Comparison of ENCODE assay signal across 14 mouse cellular contexts in genomic region chr1:31033851-31034534, GRCm38 (mm10). TPM values are rescaled to one million over a fixed set of nuclear protein-coding genes. Genes with fewer than 3 reads are reported as not detected.
DNase-seq lines count a peak whose midpoint lies in the region; ATAC-seq and TF ChIP-seq lines count a peak whose summit lies in the region.
"Had no signal": no experiment of that assay in that cellular context is flagged by ENCODE, and none has a peak within 500 bp of the region (broad histone marks: within the 10 kb centered on the region; RNA-seq: fewer than 3 reads in every experiment).

No protein-coding gene starts in this region.

- TF ChIP-seq CTCF in hindbrain, postnatal 0 days (IDR thresholded peaks at IDR 0.05; ENCODE audit: low read depth): no peak
- TF ChIP-seq CTCF in intestine, postnatal 0 days (IDR thresholded peaks at IDR 0.05; ENCODE audit: low read depth): no peak
- no peak for TF ChIP-seq CTCF in liver, embryonic 14.5 days (IDR thresholded peaks at IDR 0.05; ENCODE audit: low read depth)

- 65% methylated on average over 2 of the region's 2 CpGs for WGBS in hindbrain, postnatal 0 days
- 72% methylated on average over 2 of the region's 2 CpGs for WGBS in hindbrain, embryonic 13.5 days
- WGBS in intestine, postnatal 0 days: 24% methylated on average over 2 of the region's 2 CpGs
- 31% methylated on average over 2 of the region's 2 CpGs for WGBS in liver, embryonic 14.5 days (ENCODE audit: insufficient replicate concordance)
- WGBS in stomach, embryonic 16.5 days: 25% methylated on average over 2 of the region's 2 CpGs
- WGBS in hindbrain, embryonic 11.5 days: 74% methylated on average over 2 of the region's 2 CpGs

- no peak for ATAC-seq in hindbrain, postnatal 0 days
- no peak for ATAC-seq in hindbrain, embryonic 13.5 days (ENCODE audit: low FRiP score)
- ATAC-seq in intestine, postnatal 0 days: peak; percentile 94
- peak; percentile 58; the same call in 1 of the 2 replicates for ATAC-seq in liver, embryonic 14.5 days (ENCODE audit: insufficient read depth)
- ATAC-seq in stomach, embryonic 16.5 days (ENCODE audit: insufficient read depth, low FRiP score): peak; percentile 74
- ATAC-seq in hindbrain, embryonic 11.5 days (ENCODE audit: low FRiP score): no peak
- ATAC-seq: hindbrain, embryonic 16.5 days had no signal

- H3K9ac ChIP-seq in hindbrain, postnatal 0 days (replicated peaks; ENCODE audit: low read length): no peak overlapping the region
- no peak overlapping the region for H3K9ac ChIP-seq in hindbrain, embryonic 13.5 days
- no peak overlapping the region for H3K9ac ChIP-seq in intestine, postnatal 0 days (ENCODE audit: low read depth, low read length)
- H3K9ac ChIP-seq in liver, embryonic 14.5 days (replicated peaks): no peak overlapping the region
- no peak overlapping the region for H3K9ac ChIP-seq in stomach, embryonic 16.5 days (ENCODE audit: low read length)
- no peak overlapping the region for H3K9ac ChIP-seq in hindbrain, embryonic 11.5 days (ENCODE audit: low read depth, low read length)

- no peaks in the 10 kb centered on the region for H3K4me1 ChIP-seq in hindbrain, postnatal 0 days (ENCODE audit: insufficient read depth, low read length)
- H3K4me1 ChIP-seq in hindbrain, embryonic 13.5 days (replicated peaks): no peaks in the 10 kb centered on the region
- 0 out of 2 replicates have a peak, but pooled peaks cover 3% of the 10 kb centered on the region for H3K4me1 ChIP-seq in intestine, postnatal 0 days (replicated peaks; ENCODE audit: control insufficient read depth, insufficient read depth, low read length)
- H3K4me1 ChIP-seq in liver, embryonic 14.5 days (replicated peaks; ENCODE audit: control insufficient read depth in 2 of 2, insufficient read depth in 2 of 2, low read length in 1 of 2): no peaks in the 10 kb centered on the region
- no peaks in the 10 kb centered on the region for H3K4me1 ChIP-seq in stomach, embryonic 16.5 days (ENCODE audit: control insufficient read depth, insufficient read depth, low read length)
- H3K4me1 ChIP-seq in hindbrain, embryonic 11.5 days (replicated peaks; ENCODE audit: control insufficient read depth, insufficient read depth, low read length): no peaks in the 10 kb centered on the region

- DNase-seq in hindbrain, postnatal 0 days (ENCODE audit: low spot score): peak; percentile 32
- no peak for DNase-seq in liver, embryonic 14.5 days (ENCODE audit: low read depth in 3 of 3, low spot score in 3 of 3)
- DNase-seq in hindbrain, embryonic 11.5 days (ENCODE audit: low spot score): no peak
- no peak for DNase-seq in urinary bladder, postnatal 10 days (ENCODE audit: low spot score)
- DNase-seq in testis, postnatal 14 days (ENCODE audit: low spot score): no peak
- DNase-seq: gastrocnemius, postnatal 14 days; spleen, adult 18-20 months had no signal

- H3K27me3 ChIP-seq in hindbrain, postnatal 0 days (ENCODE audit: insufficient read depth, low read length): no peaks in the 10 kb centered on the region
- H3K27me3 ChIP-seq in hindbrain, embryonic 13.5 days: no peaks in the 10 kb centered on the region
- no peaks in the 10 kb centered on the region for H3K27me3 ChIP-seq in intestine, postnatal 0 days (replicated peaks; ENCODE audit: control insufficient read depth, insufficient read depth, low read length)
- no peaks in the 10 kb centered on the region for H3K27me3 ChIP-seq in liver, embryonic 14.5 days (ENCODE audit: control insufficient read depth, insufficient read depth, low read length)
- no peaks in the 10 kb centered on the region for H3K27me3 ChIP-seq in stomach, embryonic 16.5 days (ENCODE audit: control insufficient read depth, insufficient read depth, low read length)
- H3K27me3 ChIP-seq in hindbrain, embryonic 11.5 days (ENCODE audit: control insufficient read depth, insufficient read depth, low read length): no peaks in the 10 kb centered on the region

- no peaks in the 10 kb centered on the region for H3K36me3 ChIP-seq in hindbrain, postnatal 0 days (ENCODE audit: insufficient read depth, low read length)
- no peaks in the 10 kb centered on the region for H3K36me3 ChIP-seq in hindbrain, embryonic 13.5 days
- no peaks in the 10 kb centered on the region for H3K36me3 ChIP-seq in intestine, postnatal 0 days (ENCODE audit: control insufficient read depth, insufficient read depth)
- no peaks in the 10 kb centered on the region for H3K36me3 ChIP-seq in liver, embryonic 14.5 days (replicated peaks; ENCODE audit: control insufficient read depth, insufficient read depth, low read depth)
- no peaks in the 10 kb centered on the region for H3K36me3 ChIP-seq in stomach, embryonic 16.5 days (ENCODE audit: control insufficient read depth, insufficient read depth, low read length)
- H3K36me3 ChIP-seq in hindbrain, embryonic 11.5 days (ENCODE audit: control insufficient read depth, insufficient read depth, low read length): no peaks in the 10 kb centered on the region

- no peak overlapping the region for H3K4me2 ChIP-seq in hindbrain, postnatal 0 days (ENCODE audit: low read depth, low read length)
- H3K4me2 ChIP-seq in hindbrain, embryonic 13.5 days: no peak overlapping the region
- H3K4me2 ChIP-seq in intestine, postnatal 0 days (replicated peaks; ENCODE audit: low read depth): no peak overlapping the region
- no peak overlapping the region for H3K4me2 ChIP-seq in liver, embryonic 14.5 days (ENCODE audit: low read depth)
- H3K4me2 ChIP-seq in stomach, embryonic 16.5 days (ENCODE audit: low read depth, low read length): no peak overlapping the region
- no peak overlapping the region for H3K4me2 ChIP-seq in hindbrain, embryonic 11.5 days (replicated peaks; ENCODE audit: low read depth, low read length)

- no peak overlapping the region for H3K4me3 ChIP-seq in hindbrain, postnatal 0 days (ENCODE audit: low read length)
- no peak overlapping the region for H3K4me3 ChIP-seq in hindbrain, embryonic 13.5 days
- H3K4me3 ChIP-seq in intestine, postnatal 0 days (ENCODE audit: low read depth, low read length): no peak overlapping the region
- H3K4me3 ChIP-seq in liver, embryonic 14.5 days (ENCODE audit: insufficient read depth in 1 of 2, low read depth in 2 of 2, low read length in 2 of 2): no peak overlapping the region
- H3K4me3 ChIP-seq in stomach, embryonic 16.5 days (replicated peaks; ENCODE audit: low read length): no peak overlapping the region
- no peak overlapping the region for H3K4me3 ChIP-seq in hindbrain, embryonic 11.5 days (ENCODE audit: low read depth, low read length)

- no peak overlapping the region for H3K27ac ChIP-seq in hindbrain, postnatal 0 days
- no peak overlapping the region for H3K27ac ChIP-seq in hindbrain, embryonic 13.5 days
- H3K27ac ChIP-seq in intestine, postnatal 0 days (ENCODE audit: low read depth, low read length): 0 out of 2 replicates have a peak overlapping the region, but pooled peaks have one; percentile 16
- H3K27ac ChIP-seq in liver, embryonic 14.5 days: no peak overlapping the region
- no peak overlapping the region for H3K27ac ChIP-seq in stomach, embryonic 16.5 days (ENCODE audit: low read length)
- no peak overlapping the region for H3K27ac ChIP-seq in hindbrain, embryonic 11.5 days (ENCODE audit: low read depth, low read length)

- TF ChIP-seq EP300 in liver, embryonic 14.5 days (IDR thresholded peaks at IDR 0.05; ENCODE audit: low read depth): no peak

- H3K9me3 ChIP-seq in hindbrain, postnatal 0 days (ENCODE audit: low read length): no peaks in the 10 kb centered on the region
- H3K9me3 ChIP-seq in hindbrain, embryonic 13.5 days: no peaks in the 10 kb centered on the region
- H3K9me3 ChIP-seq in intestine, postnatal 0 days (ENCODE audit: control insufficient read depth): no peaks in the 10 kb centered on the region
- H3K9me3 ChIP-seq in liver, embryonic 14.5 days (ENCODE audit: control insufficient read depth, low read length): no peaks in the 10 kb centered on the region
- H3K9me3 ChIP-seq in stomach, embryonic 16.5 days (replicated peaks; ENCODE audit: control insufficient read depth, low read length): 0 out of 2 replicates have a peak, but pooled peaks cover 4% of the 10 kb centered on the region
- H3K9me3 ChIP-seq in hindbrain, embryonic 11.5 days (ENCODE audit: control insufficient read depth, low read length): no peaks in the 10 kb centered on the region

RNA-seq across cellular contexts. Expression of gene AC153137.1, which starts 56.2 kb away (rescaled TPM):
- total RNA-seq in hindbrain, postnatal 0 days (2014; rRNA removed): not detected in 2 replicates
- not detected in 2 replicates for polyA plus RNA-seq in hindbrain, postnatal 0 days (2015; fragmentation: Nextera tagmentation; extraction: Ambion mirVana)
- not detected in 2 replicates for polyA plus RNA-seq in hindbrain, embryonic 13.5 days (2015; fragmentation: Nextera tagmentation; extraction: Ambion mirVana)
- 0.29 TPM in 1 of 2 replicates, not detected in the other for polyA plus RNA-seq in intestine, postnatal 0 days (2015; fragmentation: Nextera tagmentation; extraction: Ambion mirVana)
- not detected in 2 replicates for polyA plus RNA-seq in liver, embryonic 14.5 days (2012; rRNA removed)
- not detected in 2 replicates for polyA plus RNA-seq in liver, embryonic 14.5 days (2014; fragmentation: Nextera tagmentation; extraction: Ambion mirVana)
- not detected in 2 replicates for polyA plus RNA-seq in stomach, embryonic 16.5 days (2015; fragmentation: Nextera tagmentation; extraction: Ambion mirVana)
- polyA plus RNA-seq in hindbrain, embryonic 11.5 days (2014; fragmentation: Nextera tagmentation; extraction: Ambion mirVana): not detected in 2 replicates
- total RNA-seq: gastrocnemius, postnatal 14 days had no signal
- polyA plus RNA-seq: embryonic facial prominence, embryonic 14.5 days; hindbrain, embryonic 16.5 days; limb, embryonic 11.5 days; neural tube, embryonic 11.5 days had no signal

Comparison
In these comparisons a context has a peak if more than half of its experiments do, and no peak if none do; other contexts are left out.
1. ATAC-seq: peak in intestine, postnatal 0 days (single experiment), liver, embryonic 14.5 days (single experiment) and stomach, embryonic 16.5 days (single experiment); none in hindbrain, postnatal 0 days (single experiment), hindbrain, embryonic 13.5 days (single experiment) and hindbrain, embryonic 11.5 days (single experiment).